Mouse (Mus musculus) adrenal gland, postnatal 10 days (tissue): Measurements from ENCODE around the gene Cfap126. TPM values are rescaled to one million over a fixed set of nuclear protein-coding genes. Genes with fewer than 3 reads are reported as not detected.

Source experiments
- microRNA-seq: library from miRNA; unstranded; fragments of <30 nt; microRNA quantifications from one replicate; pipeline ENCODE4 v1.2.0, GENCODE M21; 2021
- total RNA-seq, 2 experiments: library from RNA; stranded (reverse); gene quantifications; 2 replicates each; pipeline ENCODE4 v1.2.3; 2021

Gene Cfap126
- total RNA-seq, 2 experiments from 2014 or later: 0.51 to 1.3 TPM

Small RNAs within 50 kb of the gene (microRNA-seq; reads per million reads assigned to microRNA genes)
- gene Gm27552 (not detected), gene Gm27844 (not detected), gene Mir6546 (2.8 reads per million)

Other genes starting within 250 kb of the Cfap126 start
- 10 to 100 TPM; 26.1 to 27.6 TPM for gene Atf6, start 246.1 kb upstream of the Cfap126 start, total RNA-seq
- gene Gm26620, start 228.9 kb upstream of the Cfap126 start, total RNA-seq: under 1 TPM; 0.45 to 0.76 TPM
- 10 to 100 TPM; 14.0 to 17.7 TPM for gene Dusp12, start 228.4 kb upstream of the Cfap126 start, total RNA-seq
- under 1 TPM in 1 of 2 experiments, not detected in 1; 0.24 TPM for gene Fcrlb, start 201.0 kb upstream of the Cfap126 start, total RNA-seq
- 1 to 10 TPM; 3.0 to 3.2 TPM for gene Fcrla, start 186.3 kb upstream of the Cfap126 start, total RNA-seq
- 10 to 100 TPM; 12.4 to 22.3 TPM for gene Fcgr2b, start 137.4 kb upstream of the Cfap126 start, total RNA-seq
- gene Fcgr4, start 95.0 kb upstream of the Cfap126 start, total RNA-seq: 1 to 10 TPM in 1 of 2 experiments, under 1 TPM in 1; 0.85 to 1.2 TPM
- 10 to 100 TPM in 1 of 2 experiments, 1 to 10 TPM in 1; 9.8 to 10.4 TPM for gene Fcgr3, start 49.0 kb upstream of the Cfap126 start, total RNA-seq
- gene Sdhc, start 36.7 kb downstream of the Cfap126 start, total RNA-seq: 100 to 1,000 TPM; 746 to 845 TPM
- gene Mpz, start 36.8 kb downstream of the Cfap126 start, total RNA-seq: 10 to 100 TPM; 10.1 to 20.4 TPM
- gene Pcp4l1, start 82.3 kb downstream of the Cfap126 start, total RNA-seq: 10 to 100 TPM; 28.0 to 30.7 TPM
- gene Nr1i3, start 100.1 kb downstream of the Cfap126 start, total RNA-seq: 10 to 100 TPM; 13.4 to 29.4 TPM
- gene Tomm40l, start 108.6 kb downstream of the Cfap126 start, total RNA-seq: 10 to 100 TPM; 46.9 to 58.1 TPM
- 1,000 to 10,000 TPM; 1,052 to 2,650 TPM for gene Apoa2, start 111.1 kb downstream of the Cfap126 start, total RNA-seq
- 10 to 100 TPM; 14.4 to 19.2 TPM for gene Fcer1g, start 120.4 kb downstream of the Cfap126 start, total RNA-seq
- 1 to 10 TPM; 4.0 to 5.1 TPM for gene Adamts4, start 136.5 kb downstream of the Cfap126 start, total RNA-seq
- 1,000 to 10,000 TPM in 1 of 2 experiments, 100 to 1,000 TPM in 1; 996 to 1,019 TPM for gene Ndufs2, start 137.5 kb downstream of the Cfap126 start, total RNA-seq
- gene B4galt3, start 156.4 kb downstream of the Cfap126 start, total RNA-seq: 10 to 100 TPM; 28.9 to 34.7 TPM
- 10 to 100 TPM; 30.8 to 43.8 TPM for gene Ppox, start 167.3 kb downstream of the Cfap126 start, total RNA-seq
- 10 to 100 TPM; 31.8 to 40.2 TPM for gene Usp21, start 174.1 kb downstream of the Cfap126 start, total RNA-seq
- 100 to 1,000 TPM; 145 to 153 TPM for gene Ufc1, start 181.1 kb downstream of the Cfap126 start, total RNA-seq
- 10 to 100 TPM; 33.7 to 35.2 TPM for gene Dedd, start 215.2 kb downstream of the Cfap126 start, total RNA-seq
- 10 to 100 TPM; 51.4 to 56.0 TPM for gene Nit1, start 231.7 kb downstream of the Cfap126 start, total RNA-seq
- 100 to 1,000 TPM; 107 to 114 TPM for gene Pfdn2, start 231.8 kb downstream of the Cfap126 start, total RNA-seq
- gene Klhdc9, start 246.9 kb downstream of the Cfap126 start, total RNA-seq: 1 to 10 TPM; 5.3 to 5.7 TPM